ENCODE assay signal across 23 mouse cellular contexts in genomic region chr3:38231506-38231905, GRCm38 (mm10).
DNase-seq lines count a peak whose midpoint lies in the region; ATAC-seq and TF ChIP-seq lines count a peak whose summit lies in the region.
"Had no signal": no experiment of that assay in that cellular context is flagged by ENCODE, and none has a peak within 500 bp of the region (broad histone marks: within the 10 kb centered on the region; RNA-seq: fewer than 3 reads in every experiment).

No protein-coding gene starts in this region.

- no peaks in the 10 kb centered on the region for H3K36me3 ChIP-seq in heart, embryonic 10.5 days
- no peaks in the 10 kb centered on the region for H3K36me3 ChIP-seq in hindbrain, embryonic 10.5 days
- no peaks in the 10 kb centered on the region for H3K36me3 ChIP-seq in hindbrain, postnatal 0 days (ENCODE audit: insufficient read depth, low read length)
- H3K36me3 ChIP-seq in neural tube, embryonic 15.5 days = no peaks in the 10 kb centered on the region
- H3K36me3 ChIP-seq: kidney, embryonic 15.5 days; limb, embryonic 15.5 days; liver, embryonic 15.5 days; stomach, embryonic 15.5 days had no signal

- TF ChIP-seq CTCF in hindbrain, postnatal 0 days (IDR thresholded peaks at IDR 0.05; ENCODE audit: low read depth) = no peak

- peak; percentile 77 for DNase-seq in heart, adult 11 months
- DNase-seq in heart, embryonic 10.5 days (ENCODE audit: low spot score) = no peak
- DNase-seq in hindbrain, embryonic 10.5 days (ENCODE audit: low spot score) = no peak
- DNase-seq in hindbrain, postnatal 0 days (ENCODE audit: low spot score) = no peak
- DNase-seq in testis, postnatal 14 days (ENCODE audit: low spot score) = peak; percentile 1
- DNase-seq in testis, postnatal 10 days (ENCODE audit: low spot score) = no peak
- DNase-seq: adrenal gland, postnatal 25 days; cerebellum, adult 8-10 months; cerebellum, postnatal 36 days; embryo, embryonic 11 days; gastrocnemius, postnatal 25 days; kidney, postnatal 36 days; layer of hippocampus, postnatal 36 days; lung, postnatal 4 days; right cerebral cortex, adult 18-20 months; right cerebral cortex, postnatal 4 days; thymus, postnatal 14 days had no signal

- no peak overlapping the region for H3K4me3 ChIP-seq in heart, embryonic 10.5 days
- H3K4me3 ChIP-seq in hindbrain, embryonic 10.5 days = no peak overlapping the region
- H3K4me3 ChIP-seq in hindbrain, postnatal 0 days (ENCODE audit: low read length) = no peak overlapping the region
- H3K4me3 ChIP-seq in neural tube, embryonic 15.5 days (replicated peaks) = no peak overlapping the region
- H3K4me3 ChIP-seq: kidney, embryonic 15.5 days; limb, embryonic 15.5 days; liver, embryonic 15.5 days; stomach, embryonic 15.5 days had no signal

- H3K27me3 ChIP-seq in heart, embryonic 10.5 days (ENCODE audit: insufficient read depth, poor library complexity, severe bottlenecking) = no peaks in the 10 kb centered on the region
- no peaks in the 10 kb centered on the region for H3K27me3 ChIP-seq in hindbrain, embryonic 10.5 days (ENCODE audit: insufficient read depth, poor library complexity, severe bottlenecking)
- H3K27me3 ChIP-seq in hindbrain, postnatal 0 days (ENCODE audit: insufficient read depth, low read length) = no peaks in the 10 kb centered on the region
- no peaks in the 10 kb centered on the region for H3K27me3 ChIP-seq in neural tube, embryonic 15.5 days (replicated peaks)
- H3K27me3 ChIP-seq: kidney, embryonic 15.5 days; limb, embryonic 15.5 days; stomach, embryonic 15.5 days had no signal

- H3K4me2 ChIP-seq in hindbrain, postnatal 0 days (ENCODE audit: low read depth, low read length) = no peak overlapping the region
- H3K4me2 ChIP-seq in neural tube, embryonic 15.5 days = no peak overlapping the region
- H3K4me2 ChIP-seq: liver, embryonic 15.5 days had no signal

- ATAC-seq in hindbrain, postnatal 0 days = no peak
- no peak for ATAC-seq in neural tube, embryonic 15.5 days (ENCODE audit: low FRiP score)
- ATAC-seq: intestine, postnatal 0 days had no signal

- no peaks in the 10 kb centered on the region for H3K9me3 ChIP-seq in heart, embryonic 10.5 days
- no peaks in the 10 kb centered on the region for H3K9me3 ChIP-seq in hindbrain, embryonic 10.5 days
- H3K9me3 ChIP-seq in hindbrain, postnatal 0 days (ENCODE audit: low read length) = no peaks in the 10 kb centered on the region
- H3K9me3 ChIP-seq in neural tube, embryonic 15.5 days (replicated peaks) = no peaks in the 10 kb centered on the region
- H3K9me3 ChIP-seq: kidney, embryonic 15.5 days; limb, embryonic 15.5 days; liver, embryonic 15.5 days; stomach, embryonic 15.5 days had no signal

- WGBS in heart, embryonic 10.5 days = 81% methylated on average over 3 of the region's 3 CpGs
- WGBS in hindbrain, embryonic 10.5 days = 86% methylated on average over 3 of the region's 3 CpGs
- WGBS in hindbrain, postnatal 0 days = 81% methylated on average over 3 of the region's 3 CpGs
- WGBS in neural tube, embryonic 15.5 days = 79% methylated on average over 3 of the region's 3 CpGs

- peaks cover 16% of the 10 kb centered on the region for H3K4me1 ChIP-seq in heart, embryonic 10.5 days
- H3K4me1 ChIP-seq in hindbrain, embryonic 10.5 days (replicated peaks) = peaks cover 44% of the 10 kb centered on the region
- peaks cover 10% of the 10 kb centered on the region; the same call in 1 of the 2 replicates for H3K4me1 ChIP-seq in hindbrain, postnatal 0 days (ENCODE audit: insufficient read depth, low read length)
- H3K4me1 ChIP-seq in neural tube, embryonic 15.5 days = peaks cover 20% of the 10 kb centered on the region
- H3K4me1 ChIP-seq: liver, embryonic 15.5 days had no signal

- H3K9ac ChIP-seq in hindbrain, postnatal 0 days (replicated peaks; ENCODE audit: low read length) = no peak overlapping the region
- H3K9ac ChIP-seq in neural tube, embryonic 15.5 days (replicated peaks) = no peak overlapping the region
- H3K9ac ChIP-seq: kidney, embryonic 15.5 days; limb, embryonic 15.5 days; liver, embryonic 15.5 days; stomach, embryonic 15.5 days had no signal

- no peak overlapping the region for H3K27ac ChIP-seq in heart, embryonic 10.5 days
- H3K27ac ChIP-seq in hindbrain, embryonic 10.5 days = peak overlapping the region; percentile 82; the same call in 1 of the 2 replicates
- no peak overlapping the region for H3K27ac ChIP-seq in hindbrain, postnatal 0 days
- H3K27ac ChIP-seq in neural tube, embryonic 15.5 days (replicated peaks) = no peak overlapping the region
- H3K27ac ChIP-seq: liver, embryonic 15.5 days had no signal

Comparison
In these comparisons a context has a peak if more than half of its experiments do, and no peak if none do; other contexts are left out.
1. DNase-seq: peak in heart, adult 11 months (single experiment) and testis, postnatal 14 days (single experiment); none in heart, embryonic 10.5 days (single experiment), hindbrain, embryonic 10.5 days (single experiment), hindbrain, postnatal 0 days (single experiment) and testis, postnatal 10 days (single experiment).